Mouse (Mus musculus) kidney, postnatal 25 days (tissue): ENCODE results near the gene Gm21863.
"Not testable (repeated sequence)": the region's sequence is repeated elsewhere in the genome, so short reads cannot be mapped to it uniquely, and the experiment has no call there.

Experiments used
- DNase-seq, 2 experiments: peaks; one replicate each; pipeline ENCODE4 v3.0.0; 2021; ENCODE audit warnings: mixed read lengths in 2 of 2

The Gm21863 gene

GRCm38 (mm10) chr12:19953869-19954555, at the start of gene Gm21863:
TSS of gene Gm21863 (plus strand) at chr12:19954505.
- not testable (repeated sequence) for DNase-seq

- not testable (repeated sequence) for DNase-seq
Measured at GRCm38 (mm10) chr12:19928049-19928448, 26.3 kb upstream of the Gm21863 start.
